Mouse (Mus musculus): ENCODE data around the gene Degs2. TPM values are rescaled to one million over a fixed set of nuclear protein-coding genes. Genes with fewer than 3 reads are reported as not detected.
A peak's percentile ranks its signal among the peaks of the same experiment; 100 is the strongest.

The Degs2 gene
- polyA plus RNA-seq, 1 experiment = 8.4 TPM

- no peak for DNase-seq (ENCODE audit: extremely low spot score in 1 of 2, low spot score in 1 of 2)
Measured at GRCm38 (mm10) chr12:108657350-108657749, 44.8 kb downstream of the Degs2 start.

- DNase-seq (ENCODE audit: extremely low spot score in 1 of 2, low spot score in 1 of 2) = no peak
Measured at GRCm38 (mm10) chr12:108653358-108654335, 48.5 kb downstream of the Degs2 start.

DNA sequence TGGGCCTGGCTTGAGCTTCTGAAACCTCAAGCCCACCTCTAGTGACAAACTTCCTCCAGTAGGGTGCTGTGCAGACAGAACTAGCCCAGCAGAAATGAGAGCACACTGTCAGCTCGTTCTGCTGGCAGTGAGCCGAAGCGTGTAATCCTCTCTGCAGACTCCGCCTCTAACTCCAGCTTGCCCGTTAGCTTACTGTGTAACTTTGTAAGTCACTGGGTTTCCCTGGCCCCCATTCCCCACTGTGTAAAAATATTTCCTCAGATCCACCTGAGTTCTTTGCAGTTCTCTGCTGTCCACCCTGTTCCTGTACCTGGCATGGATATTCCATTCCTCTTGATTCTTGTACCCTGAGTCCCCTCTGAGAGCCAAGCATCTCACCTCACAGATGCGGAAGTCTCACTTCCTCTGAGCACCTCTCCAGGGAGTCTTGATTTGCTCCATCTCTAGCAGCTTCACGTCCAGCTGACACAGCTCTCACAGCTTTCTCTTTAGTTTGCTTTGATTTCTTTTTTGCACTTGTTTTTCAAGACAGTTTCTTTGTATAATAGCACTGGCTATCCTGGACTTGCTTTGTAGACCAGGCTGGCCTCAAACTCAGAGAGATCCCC lies 51.0 kb downstream of the Degs2 start:
- DNase-seq (ENCODE audit: extremely low spot score in 1 of 2, low spot score in 1 of 2) = peak in 1 of 2 experiments; percentile 54

GRCm38 (mm10) chr12:108647784-108648183 lies 54.3 kb downstream of the Degs2 start:
- no peak for DNase-seq (ENCODE audit: extremely low spot score in 1 of 2, low spot score in 1 of 2)

DNA sequence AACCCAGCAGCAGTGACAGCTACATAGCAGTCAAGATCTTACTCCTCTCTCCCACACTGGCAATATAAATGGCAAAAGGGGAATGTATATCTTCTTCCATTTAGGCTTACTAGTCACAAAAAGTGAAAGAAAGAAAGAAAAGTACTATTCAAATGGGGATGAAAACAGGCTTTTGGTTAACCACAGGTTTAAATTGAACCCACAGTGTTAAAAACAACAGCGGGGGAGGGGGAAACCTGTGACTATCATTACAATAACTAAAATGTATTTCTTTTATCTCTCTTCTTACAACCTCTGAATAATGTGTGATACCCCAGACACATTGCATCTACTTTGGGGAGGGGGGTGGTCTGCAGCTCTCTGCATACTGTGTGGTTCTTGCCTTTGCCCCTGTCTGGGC lies 55.9 kb downstream of the Degs2 start:
- DNase-seq (ENCODE audit: extremely low spot score in 1 of 2, low spot score in 1 of 2) = no peak

- DNase-seq (ENCODE audit: extremely low spot score in 1 of 2, low spot score in 1 of 2) = no peak
Measured at GRCm38 (mm10) chr12:108642019-108642418, 60.1 kb downstream of the Degs2 start.

- DNase-seq (ENCODE audit: extremely low spot score in 1 of 2, low spot score in 1 of 2) = no peak
Measured at GRCm38 (mm10) chr12:108639126-108639525, 63.0 kb downstream of the Degs2 start.

- DNase-seq (ENCODE audit: extremely low spot score in 1 of 2, low spot score in 1 of 2) = no peak
Measured at GRCm38 (mm10) chr12:108637440-108637839, 64.7 kb downstream of the Degs2 start.

GRCm38 (mm10) chr12:108635501-108635900 lies 66.6 kb downstream of the Degs2 start:
- no peak for DNase-seq (ENCODE audit: extremely low spot score in 1 of 2, low spot score in 1 of 2)

- DNase-seq (ENCODE audit: extremely low spot score in 1 of 2, low spot score in 1 of 2) = no peak
Measured at GRCm38 (mm10) chr12:108634031-108634430, 68.1 kb downstream of the Degs2 start.

GRCm38 (mm10) chr12:108632501-108632900 lies 69.6 kb downstream of the Degs2 start:
- no peak for DNase-seq (ENCODE audit: extremely low spot score in 1 of 2, low spot score in 1 of 2)

DNA sequence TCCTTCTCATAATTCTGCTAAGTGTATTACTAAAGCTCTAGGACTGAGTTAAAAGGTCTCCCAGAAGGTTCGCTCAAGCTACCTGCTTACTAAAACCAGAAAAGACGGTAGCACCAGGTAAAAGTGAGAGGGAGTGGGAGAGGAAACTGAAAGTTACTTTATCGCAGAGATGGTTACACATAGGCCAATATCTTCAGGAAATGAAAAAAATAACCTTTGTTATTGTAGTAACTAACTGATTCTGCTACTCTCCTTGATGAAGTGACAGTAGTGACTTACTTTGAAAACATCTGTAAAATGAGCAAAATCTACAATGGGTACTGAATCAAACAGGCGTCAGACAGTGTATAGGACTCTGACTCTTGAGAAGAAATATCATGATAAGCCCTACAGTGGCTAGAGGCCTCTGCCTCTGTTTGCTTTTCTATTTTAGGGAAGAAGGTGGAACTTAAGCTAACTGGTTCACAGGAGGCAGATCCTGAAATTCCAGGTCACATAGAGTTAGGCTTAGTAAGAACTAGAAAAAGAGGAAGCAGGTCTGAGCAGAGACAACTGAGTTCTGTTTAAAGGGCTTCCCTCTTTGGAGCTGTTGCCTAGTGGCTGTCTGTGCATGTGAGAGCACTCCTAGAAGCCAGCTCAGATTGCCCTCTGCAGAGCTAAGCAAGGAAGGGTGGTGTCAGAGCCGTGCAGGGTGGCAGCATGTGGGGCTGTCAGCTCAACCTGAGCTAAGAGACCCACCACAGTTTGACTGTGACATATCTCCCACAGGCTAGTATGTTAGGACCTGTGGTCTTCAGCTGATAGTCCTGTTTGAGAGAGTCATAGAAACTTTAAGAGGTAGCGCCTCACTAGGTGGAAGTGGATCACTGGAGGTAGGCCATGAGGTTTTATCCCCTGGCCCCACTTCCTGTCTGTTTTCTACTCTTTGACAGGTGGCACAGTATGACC lies 71.1 kb downstream of the Degs2 start:
- no peak for DNase-seq (ENCODE audit: extremely low spot score in 1 of 2, low spot score in 1 of 2)

DNA sequence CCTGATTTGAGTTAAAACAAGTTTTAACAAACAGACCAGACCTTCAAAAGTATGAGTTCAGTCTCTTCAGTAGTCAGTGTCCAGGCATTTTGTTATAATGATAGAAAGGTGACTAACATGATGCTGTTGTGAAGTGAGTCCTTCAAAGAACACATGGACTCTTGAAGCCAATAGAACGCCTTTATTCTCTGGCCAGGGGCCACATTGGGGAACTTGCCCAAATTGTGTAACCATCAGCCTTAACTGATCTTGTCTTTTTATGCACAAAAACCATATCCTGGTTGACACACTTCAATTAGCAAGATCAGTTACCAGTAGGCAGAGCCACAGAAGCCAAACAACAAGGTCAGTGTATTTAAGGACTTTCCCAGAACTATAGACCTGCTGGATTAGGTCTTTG lies 72.6 kb downstream of the Degs2 start:
- no peak for DNase-seq (ENCODE audit: extremely low spot score in 1 of 2, low spot score in 1 of 2)

Other genes with a start within 250 kb of the Degs2 start
- 222 and 224 TPM in 2 replicates for gene Evl, start 147.6 kb downstream of the Degs2 start, polyA plus RNA-seq (2012; rRNA removed)
- 25.0 and 25.2 TPM in 2 replicates for gene Yy1, start 90.7 kb upstream of the Degs2 start, polyA plus RNA-seq (2012; rRNA removed)
- 19.4 and 20.3 TPM in 2 replicates for gene Slc25a29, start 133.6 kb upstream of the Degs2 start, polyA plus RNA-seq (2012; rRNA removed)
- 10.1 and 12.9 TPM in 2 replicates for gene Slc25a47, start 133.7 kb upstream of the Degs2 start, polyA plus RNA-seq (2012; rRNA removed)
- gene Wdr25, start 191.3 kb upstream of the Degs2 start, polyA plus RNA-seq (2012; rRNA removed) = 17.4 and 20.0 TPM in 2 replicates
- gene Wars, start 191.9 kb upstream of the Degs2 start, polyA plus RNA-seq (2012; rRNA removed) = 93.5 and 97.7 TPM in 2 replicates